Mouse (Mus musculus): Measurements from ENCODE around the gene Tmem50a.

DNA sequence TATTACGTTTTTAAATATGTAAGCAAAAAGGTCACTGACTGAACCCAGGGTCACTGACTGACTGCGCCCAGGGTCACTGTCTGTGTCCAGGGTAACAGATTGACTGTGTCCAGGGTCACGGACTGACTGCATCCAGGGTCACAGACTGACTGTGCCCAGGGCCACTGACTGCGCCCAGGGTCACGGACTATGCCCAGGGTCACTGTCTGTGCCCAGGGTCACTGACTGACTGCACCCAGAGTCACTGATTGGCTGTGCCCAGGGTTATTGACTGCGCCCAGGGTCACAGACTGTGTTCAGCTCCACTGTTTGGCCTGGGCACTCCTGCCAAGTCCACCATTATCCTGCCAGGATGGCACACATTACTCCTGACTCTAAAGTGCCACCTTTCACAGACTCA lies 17.6 kb downstream of the Tmem50a start:
- TF ChIP-seq CTCF (IDR thresholded peaks at IDR 0.05; ENCODE audit: insufficient read depth, low read length) (no peak), POLR2A (IDR thresholded peaks at IDR 0.05; ENCODE audit: borderline replicate concordance, extremely low read depth, low read depth, low read length) (no peak)
